Mouse (Mus musculus) E14TG2a.4 (cell line): ENCODE measurements around the gene Asb1.

ENCODE experiments used
- H3K27me3 ChIP-seq: 2 replicates; pipeline ENCODE4 v1.6.1; 2014; ENCODE audit warnings: low read length, control low read depth; ENCODE audit not compliant: insufficient read depth
- H3K36me3 ChIP-seq: 2 replicates; pipeline ENCODE4 v1.6.1; 2014; ENCODE audit warnings: low read length, control low read depth; ENCODE audit not compliant: insufficient read depth
- H3K4me1 ChIP-seq: replicated peaks from 2 replicates; pipeline ENCODE4 v1.6.1; 2014; ENCODE audit warnings: low read depth, low read length, control low read depth
- H3K4me3 ChIP-seq: replicated peaks from 2 replicates; pipeline ENCODE4 v1.5.1; 2014; ENCODE audit warnings: mild to moderate bottlenecking, low read length
- H3K9me3 ChIP-seq: 2 replicates; pipeline ENCODE4 v1.6.1; 2014; ENCODE audit warnings: low read length, control low read depth
- CTCF ChIP-seq: conservative IDR thresholded peaks from 2 replicates; pipeline ENCODE4 v1.5.1; 2014; ENCODE audit warnings: low read length
- NANOG ChIP-seq: IDR thresholded peaks from 2 replicates; pipeline ENCODE4 v1.6.1; 2014; ENCODE audit warnings: borderline replicate concordance, low read length, mixed read lengths
- POU5F1 ChIP-seq: IDR thresholded peaks from 2 replicates; pipeline ENCODE4 v1.6.1; 2014; ENCODE audit warnings: low read length, borderline replicate concordance

The Asb1 gene

GRCm38 (mm10) chr1:91577883-91578517 is 37.7 kb downstream of the Asb1 start:
- Histone ChIP-seq H3K4me1 (peaks cover 5% of the 10 kb centered on the region; the same call in 1 of the 2 replicates), H3K4me3 (no peak overlapping the region), H3K27me3 (no peaks in the 10 kb centered on the region; the same call in 1 of the 2 replicates), H3K9me3 (no peaks in the 10 kb centered on the region), H3K36me3 (no peaks in the 10 kb centered on the region)
- TF ChIP-seq CTCF (no peak), NANOG (no peak), POU5F1 (no peak)

- TF ChIP-seq CTCF, result no peak
- TF ChIP-seq POU5F1, result no peak
- TF ChIP-seq NANOG, result no peak
- no peak overlapping the region for H3K4me3 ChIP-seq
- no peaks in the 10 kb centered on the region for H3K36me3 ChIP-seq
- peaks cover 5% of the 10 kb centered on the region; the same call in 1 of the 2 replicates for H3K4me1 ChIP-seq
- no peaks in the 10 kb centered on the region for H3K9me3 ChIP-seq
- H3K27me3 ChIP-seq, result peaks cover 4% of the 10 kb centered on the region; the same call in 1 of the 2 replicates
Measured at GRCm38 (mm10) chr1:91580503-91580902, 40.2 kb downstream of the Asb1 start.

- Histone ChIP-seq H3K27me3 (0 out of 2 replicates have a peak, but pooled peaks cover 7% of the 10 kb centered on the region), H3K36me3 (no peaks in the 10 kb centered on the region), H3K4me3 (no peak overlapping the region), H3K4me1 (peaks cover 5% of the 10 kb centered on the region; the same call in 1 of the 2 replicates), H3K9me3 (no peaks in the 10 kb centered on the region)
- TF ChIP-seq POU5F1, result no peak
- no peak for TF ChIP-seq NANOG
Measured at GRCm38 (mm10) chr1:91581206-91581605, 40.9 kb downstream of the Asb1 start.

DNA sequence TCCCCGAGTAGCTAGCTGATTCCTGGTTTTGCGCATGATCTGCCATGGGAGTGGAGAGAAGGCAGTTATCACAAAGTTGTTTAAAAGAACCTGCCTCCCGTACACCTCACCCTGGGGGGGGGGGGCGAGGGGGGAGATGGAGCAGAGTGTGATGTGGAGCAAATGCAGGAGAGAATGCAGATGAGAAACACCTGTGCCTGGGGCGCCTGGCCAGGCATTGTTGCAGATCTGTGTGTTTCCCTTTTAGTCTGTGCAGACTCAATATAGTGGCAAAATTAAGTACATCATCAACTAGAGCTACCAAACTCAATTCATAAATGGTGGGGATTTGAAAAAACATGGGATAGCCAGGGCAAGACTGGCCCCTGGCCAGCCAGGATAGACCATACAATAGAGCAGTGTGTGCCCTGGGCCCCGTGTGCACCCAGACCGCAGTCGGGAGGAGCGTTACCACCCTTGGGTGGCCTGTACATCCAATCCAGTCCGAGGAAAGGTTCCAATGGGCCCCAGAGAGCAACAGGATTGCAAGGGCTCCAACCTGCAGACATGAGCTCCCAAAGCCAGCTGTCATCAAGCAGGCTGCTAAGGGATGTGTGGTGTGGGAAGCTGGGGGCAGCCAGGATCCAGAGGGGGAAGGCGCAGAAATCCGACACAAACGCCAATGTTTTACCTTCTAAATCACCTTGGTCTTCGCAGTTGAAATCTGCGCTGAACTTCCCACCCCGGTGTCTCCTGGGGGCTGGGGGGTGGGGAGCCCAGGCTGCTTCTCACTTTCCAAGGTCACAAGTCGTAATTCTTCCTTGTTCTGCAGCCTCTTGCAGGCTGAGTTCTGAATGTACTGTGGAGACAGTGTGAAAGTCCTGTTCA is 44.9 kb downstream of the Asb1 start:
- TF ChIP-seq POU5F1 (no peak), NANOG (no peak), CTCF (no peak)
- Histone ChIP-seq H3K27me3 (peaks cover 27% of the 10 kb centered on the region), H3K4me3 (no peak overlapping the region), H3K4me1 (no peaks in the 10 kb centered on the region), H3K9me3 (no peaks in the 10 kb centered on the region), H3K36me3 (no peaks in the 10 kb centered on the region)

DNA sequence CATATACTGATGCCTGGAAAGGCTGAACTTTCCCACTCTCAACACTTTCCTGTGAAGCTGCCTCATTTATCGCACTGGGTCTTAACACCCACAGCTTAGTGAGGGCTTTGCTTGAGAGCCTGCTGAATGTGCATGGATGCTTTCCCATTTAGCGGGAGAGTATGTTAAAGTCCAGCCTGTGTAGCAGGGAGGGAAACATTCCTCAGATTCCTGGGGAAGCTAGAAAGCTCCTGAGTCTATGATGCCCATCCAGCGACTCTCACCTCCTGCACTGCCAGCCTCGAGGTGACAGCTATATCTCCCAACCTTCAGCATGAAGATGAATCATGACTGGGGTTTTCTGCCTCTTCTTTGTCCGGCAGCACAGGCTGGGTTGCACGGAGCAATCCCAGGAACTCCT is 49.4 kb downstream of the Asb1 start:
- H3K4me3 ChIP-seq, result no peak overlapping the region
- no peaks in the 10 kb centered on the region for H3K36me3 ChIP-seq
- peaks cover 3% of the 10 kb centered on the region; the same call in 1 of the 2 replicates for H3K9me3 ChIP-seq
- TF ChIP-seq NANOG (no peak), CTCF (no peak), POU5F1 (no peak)
- no peaks in the 10 kb centered on the region for H3K4me1 ChIP-seq
- peaks cover 28% of the 10 kb centered on the region for H3K27me3 ChIP-seq

DNA sequence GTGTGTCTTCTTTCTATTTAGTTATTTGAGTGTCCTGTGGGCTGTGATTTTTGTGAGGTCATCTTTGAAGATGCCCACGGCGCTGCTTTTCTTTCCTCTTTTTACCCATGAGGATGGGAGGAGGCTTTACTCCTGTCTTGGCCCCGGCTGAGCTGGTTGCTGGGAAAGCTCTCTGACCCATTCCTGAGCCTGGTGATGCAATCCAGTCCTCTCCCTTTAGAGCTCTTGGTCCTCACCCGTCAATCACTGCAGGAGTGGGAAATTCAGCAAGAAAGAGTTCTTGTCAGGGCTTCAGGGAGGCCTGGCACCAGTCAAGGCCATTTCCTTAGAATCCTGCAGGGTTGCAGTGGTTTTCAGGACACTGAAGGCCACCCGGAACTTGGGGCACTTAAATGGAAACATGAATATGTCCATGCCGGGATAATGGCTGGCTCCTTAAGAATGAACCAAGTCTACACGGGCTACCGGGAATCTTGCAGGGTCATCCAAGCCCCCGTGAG is 55.2 kb downstream of the Asb1 start:
- no peak for TF ChIP-seq CTCF
- no peak for TF ChIP-seq POU5F1
- no peak for TF ChIP-seq NANOG

GRCm38 (mm10) chr1:91597611-91598010 is 57.3 kb downstream of the Asb1 start:
- Histone ChIP-seq H3K9me3 (peaks cover 7% of the 10 kb centered on the region), H3K4me3 (no peak overlapping the region), H3K36me3 (no peaks in the 10 kb centered on the region), H3K27me3 (peaks cover 22% of the 10 kb centered on the region), H3K4me1 (peaks cover 20% of the 10 kb centered on the region)
- no peak for TF ChIP-seq NANOG
- TF ChIP-seq POU5F1, result no peak
- TF ChIP-seq CTCF, result no peak

More for the DNA sequence above, 55.2 kb downstream of the Asb1 start:
- H3K4me3 ChIP-seq, result no peak overlapping the region
- H3K9me3 ChIP-seq, result peaks cover 7% of the 10 kb centered on the region
- peaks cover 14% of the 10 kb centered on the region; the same call in 1 of the 2 replicates for H3K27me3 ChIP-seq
- H3K4me1 ChIP-seq, result peaks cover 4% of the 10 kb centered on the region
- no peaks in the 10 kb centered on the region for H3K36me3 ChIP-seq

GRCm38 (mm10) chr1:91600671-91601361 is 60.5 kb downstream of the Asb1 start:
- Histone ChIP-seq H3K4me3 (no peak overlapping the region), H3K4me1 (peaks cover 20% of the 10 kb centered on the region), H3K9me3 (no peaks in the 10 kb centered on the region), H3K27me3 (peaks cover 34% of the 10 kb centered on the region), H3K36me3 (no peaks in the 10 kb centered on the region)
- TF ChIP-seq POU5F1, result no peak
- peak; percentile 21 for TF ChIP-seq CTCF
- TF ChIP-seq NANOG, result no peak
